Mouse (Mus musculus) liver, embryonic 14.5 days (tissue): ENCODE measurements at regions not wholly inside any gene's neighbourhood (a gene's known extent, or its start where the extent isn't known, plus 50 kb on each side); places are given as distances from the start of the nearest gene placed in this dataset.

Experiments
- CTCF ChIP-seq: IDR thresholded peaks from 2 replicates; pipeline ENCODE4 v1.5.1; 2016; ENCODE audit warnings: antibody characterized with exemption, low read depth, control low read depth
- EP300 ChIP-seq: IDR thresholded peaks from 2 replicates; pipeline ENCODE4 v1.6.1; 2016; ENCODE audit warnings: antibody characterized with exemption, low read depth

DNA sequence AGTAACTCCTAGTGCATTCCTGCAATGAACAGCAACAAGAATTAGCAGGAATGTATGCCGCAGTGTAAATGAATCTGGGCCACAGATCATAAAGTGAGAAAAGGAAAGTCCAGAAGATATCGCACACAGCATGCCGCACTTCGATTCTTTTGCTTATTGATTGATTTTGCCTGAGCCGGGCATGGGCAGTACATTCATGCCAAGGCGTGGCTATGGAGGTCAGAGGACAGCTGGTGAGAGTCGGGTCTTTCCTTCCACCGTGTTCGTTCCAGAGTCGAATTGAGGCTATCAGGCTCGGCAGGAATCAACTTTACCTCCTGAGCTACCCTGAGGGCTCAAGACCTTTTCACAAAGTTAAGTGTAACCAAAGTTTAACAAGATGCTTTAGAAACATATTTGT is 372.3 kb upstream of the Jarid2 start:
- TF ChIP-seq CTCF (no peak), EP300 (no peak)
